Mouse (Mus musculus) kidney, adult 2 months (tissue): ENCODE measurements around the gene Nkain2.

Experiments used
- CTCF ChIP-seq: fragments of 200-500 bp; conservative IDR thresholded peaks from 2 replicates; pipeline ENCODE4 v1.5.1; 2011; ENCODE audit warnings: low read depth, mild to moderate bottlenecking, control low read depth, low read length, moderate library complexity, mixed read lengths; ENCODE audit not compliant: insufficient read depth, insufficient read length
- POLR2A ChIP-seq: fragments of 200-500 bp; IDR thresholded peaks from one replicate; pipeline ENCODE4 v1.6.1; 2011; ENCODE audit warnings: low read depth, low read length, control low read depth

DNA sequence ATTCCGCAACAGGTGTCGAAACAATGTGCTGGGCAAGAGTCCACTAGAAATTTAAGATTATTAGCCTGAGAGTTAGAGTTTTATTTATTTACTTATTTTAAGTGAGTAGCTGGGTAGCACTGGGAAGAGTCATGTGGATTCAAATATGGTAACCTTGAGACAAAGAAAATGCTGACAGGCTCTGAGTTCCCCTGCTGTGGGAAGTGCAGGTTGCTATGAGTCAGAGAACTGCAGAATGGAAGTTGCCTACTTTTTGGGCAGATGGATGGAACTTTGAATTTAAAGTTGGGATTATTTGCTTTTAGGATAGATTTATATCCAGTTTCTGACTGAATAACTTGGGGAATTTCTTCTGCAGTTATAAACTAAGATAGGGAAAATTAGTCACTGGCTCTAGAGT, 259.2 kb downstream of the Nkain2 start:
- no peak for TF ChIP-seq CTCF
- no peak for TF ChIP-seq POLR2A
